Mouse (Mus musculus) heart, postnatal 0 days (tissue): ENCODE data around the gene Yipf2.

ENCODE experiments used
- CTCF ChIP-seq: IDR thresholded peaks from 2 replicates; pipeline ENCODE4 v1.5.1; 2016; ENCODE audit warnings: antibody characterized with exemption, control low read depth, low read depth
- EP300 ChIP-seq: IDR thresholded peaks from 2 replicates; pipeline ENCODE4 v1.6.1; 2016; ENCODE audit warnings: antibody characterized with exemption, low read depth

DNA sequence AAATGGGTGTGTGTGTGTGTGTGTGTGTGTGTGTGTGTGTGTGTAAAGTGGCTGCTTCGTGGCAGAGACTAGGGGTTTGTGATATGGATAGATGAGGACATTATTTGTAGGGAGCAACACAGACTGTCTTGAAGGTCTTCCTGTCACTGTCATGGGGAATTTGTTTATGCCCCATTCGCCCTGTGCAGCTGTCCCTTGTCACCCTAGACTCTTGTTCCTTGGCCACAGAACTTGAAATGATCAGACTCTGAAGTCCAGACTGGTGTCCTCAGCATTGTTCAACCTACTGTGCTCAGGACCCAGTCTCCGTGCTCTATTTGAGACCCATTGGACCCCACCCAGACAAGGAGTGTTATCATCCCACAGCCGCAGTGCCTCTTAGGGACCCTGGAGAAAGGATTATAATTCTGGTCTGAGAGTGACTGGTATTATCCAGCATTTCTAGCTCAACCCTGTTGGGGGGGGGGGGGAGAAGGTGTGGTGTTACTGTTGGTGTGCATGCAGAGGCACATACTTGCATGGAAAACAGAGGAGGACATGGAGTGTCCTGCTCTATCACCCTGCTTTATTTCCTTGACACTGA lies 27.5 kb downstream of the Yipf2 start:
- TF ChIP-seq CTCF: no peak
- no peak for TF ChIP-seq EP300
